Mouse (Mus musculus) testis, adult 2 months (tissue): ENCODE results near the gene Lman1l.

Experiments
- CTCF ChIP-seq: fragments of 200-500 bp; IDR thresholded peaks from 2 replicates; pipeline ENCODE4 v1.5.1; 2012; ENCODE audit warnings: low read depth, mild to moderate bottlenecking, inconsistent platforms, low read length, moderate library complexity; ENCODE audit not compliant: control insufficient read depth, insufficient read depth, insufficient replicate concordance
- POLR2A ChIP-seq: fragments of 200-500 bp; IDR thresholded peaks from 2 replicates; pipeline ENCODE4 v1.6.1; 2012; ENCODE audit warnings: low read depth, mild to moderate bottlenecking, inconsistent platforms, low read length, moderate library complexity; ENCODE audit not compliant: control insufficient read depth

DNA sequence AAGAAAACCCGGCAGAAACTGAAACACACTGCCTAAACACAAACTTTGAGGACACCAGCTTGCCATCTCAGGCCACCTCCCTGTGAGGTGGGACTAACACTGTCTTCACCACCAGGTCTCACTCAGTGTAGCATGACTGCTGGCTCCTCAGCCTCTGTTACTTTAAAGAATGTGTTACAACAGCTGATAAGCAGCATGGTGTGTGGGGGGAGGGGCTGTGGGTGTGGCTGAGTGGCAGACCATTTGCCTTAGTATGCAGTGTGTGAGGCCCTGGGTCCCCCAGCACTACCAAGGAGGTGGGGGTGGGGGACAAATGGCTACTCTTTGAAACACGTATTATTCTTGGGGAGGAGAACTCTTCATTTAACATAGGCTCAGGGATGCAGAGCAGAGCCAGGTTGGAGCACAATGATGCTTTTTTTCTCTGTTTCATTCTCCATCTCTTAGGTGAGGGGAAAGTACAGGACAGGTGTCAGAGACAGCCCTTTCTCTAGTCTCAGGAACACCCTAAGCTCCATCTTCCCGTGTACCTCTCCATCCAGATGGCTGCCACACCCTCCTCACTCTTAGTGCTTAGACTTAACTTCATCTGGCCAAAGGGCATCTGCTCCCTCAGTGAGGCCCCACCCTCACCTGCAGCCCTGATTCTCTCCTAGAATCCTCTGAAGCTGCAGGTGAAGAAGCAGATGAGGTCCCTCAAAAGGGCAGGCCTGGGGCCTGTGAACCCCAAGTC is 19.8 kb downstream of the Lman1l start:
- TF ChIP-seq POLR2A (no peak), CTCF (no peak)
